In the genomic region with DNA sequence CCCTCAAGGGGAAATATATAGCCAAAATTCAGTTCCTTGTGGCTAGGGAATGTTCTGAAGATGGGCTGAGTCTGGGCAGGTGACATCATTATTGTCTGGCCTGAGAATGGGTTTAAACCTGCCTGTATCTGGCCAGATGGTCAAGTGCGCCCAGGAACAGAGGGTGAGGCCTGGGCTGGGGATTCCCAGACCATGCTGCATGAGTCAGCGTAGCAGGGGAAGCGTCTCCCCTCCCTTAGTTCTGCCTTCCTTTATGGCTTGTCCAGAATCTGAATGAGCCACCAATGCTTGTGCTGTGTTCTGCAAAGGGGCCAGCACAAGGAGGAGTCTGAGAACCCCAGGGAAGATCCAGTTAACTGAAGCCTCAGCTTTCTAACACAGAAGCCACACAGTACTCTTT, we compare ENCODE assay signal across 35 mouse cellular contexts. TPM values are rescaled to one million over a fixed set of nuclear protein-coding genes. Genes with fewer than 3 reads are reported as not detected.
DNase-seq lines count a peak whose midpoint lies in the region; ATAC-seq and TF ChIP-seq lines count a peak whose summit lies in the region.
"Had no signal": no experiment of that assay in that cellular context is flagged by ENCODE, and none has a peak within 500 bp of the region (broad histone marks: within the 10 kb centered on the region; RNA-seq: fewer than 3 reads in every experiment).

No protein-coding gene starts in this region.

- TF ChIP-seq POLR2A in ES-Bruce4 (IDR thresholded peaks at IDR 0.05; ENCODE audit: insufficient read depth, low read length): no peak

- TF ChIP-seq EP300 in ES-Bruce4 (IDR thresholded peaks at IDR 0.05; ENCODE audit: insufficient read depth, low read depth, low read length): no peak

- 0 out of 2 replicates have a peak overlapping the region, but pooled peaks have one; percentile 2 for H3K27ac ChIP-seq in ES-Bruce4 (ENCODE audit: insufficient read depth, low read length)
- H3K27ac ChIP-seq: embryonic facial prominence, embryonic 13.5 days; forebrain, embryonic 10.5 days; forebrain, embryonic 15.5 days; heart, adult 2 months; hindbrain, embryonic 13.5 days; liver, embryonic 13.5 days; neural tube, embryonic 13.5 days had no signal

- H3K4me1 ChIP-seq in ES-Bruce4 (ENCODE audit: control insufficient read depth, insufficient read depth, low read length): no peaks in the 10 kb centered on the region
- H3K4me1 ChIP-seq: embryonic facial prominence, embryonic 13.5 days; forebrain, embryonic 10.5 days; forebrain, embryonic 15.5 days; heart, embryonic 12.5 days; hindbrain, embryonic 13.5 days; liver, embryonic 13.5 days; neural tube, embryonic 13.5 days had no signal

- peak; percentile 19 for DNase-seq in urinary bladder, postnatal 14 days (ENCODE audit: low spot score)
- no peak for DNase-seq in urinary bladder, postnatal 10 days (ENCODE audit: low spot score)
- peak; percentile 39 for DNase-seq in R1 (ENCODE audit: low read depth, low spot score)
- no peak for DNase-seq in right cerebral cortex, postnatal 14 days
- no peak for DNase-seq in adrenal gland, adult 18-20 months (ENCODE audit: low spot score in 2 of 2)
- DNase-seq: adrenal gland, adult 8-10 months; cerebellum, adult 9-10 months; gastrocnemius, postnatal 36 days; heart, adult 2 months; heart, postnatal 4 days; kidney, adult 8-10 months; kidney, postnatal 10 days; layer of hippocampus, postnatal 36 days; left cerebral cortex, postnatal 4 days; liver, embryonic 13.5 days; lung, adult 2 months; lung, postnatal 10 days; thymus, postnatal 4 days had no signal

- no peak overlapping the region for H3K9ac ChIP-seq in ES-Bruce4 (ENCODE audit: low read depth, poor library complexity, severe bottlenecking)
- H3K9ac ChIP-seq: embryonic facial prominence, embryonic 13.5 days; forebrain, embryonic 15.5 days; heart, embryonic 12.5 days; hindbrain, embryonic 13.5 days; liver, embryonic 13.5 days; neural tube, embryonic 13.5 days had no signal

- no peak for ATAC-seq in monocyte, adult 5-6 weeks (replicated peaks; ENCODE audit: insufficient number of reproducible peaks, low FRiP score, low TSS enrichment, poor library complexity, severe bottlenecking)
- ATAC-seq: activated CD4-positive, CD25-positive, alpha-beta regulatory T cell, adult 4 months; forebrain, embryonic 15.5 days; intestine, embryonic 16.5 days; midbrain, embryonic 16.5 days had no signal

- TF ChIP-seq CTCF in ES-Bruce4 (IDR thresholded peaks at IDR 0.05; ENCODE audit: low read depth, low read length): no peak

- no peaks in the 10 kb centered on the region for H3K36me3 ChIP-seq in ES-Bruce4 (ENCODE audit: control insufficient read depth, insufficient read depth, low read length, poor library complexity, severe bottlenecking)
- H3K36me3 ChIP-seq: embryonic facial prominence, embryonic 13.5 days; forebrain, embryonic 10.5 days; forebrain, embryonic 15.5 days; heart, embryonic 12.5 days; hindbrain, embryonic 13.5 days; liver, embryonic 13.5 days; neural tube, embryonic 13.5 days had no signal

- no peaks in the 10 kb centered on the region for H3K27me3 ChIP-seq in ES-Bruce4 (ENCODE audit: control insufficient read depth, insufficient read depth, low read length, poor library complexity, severe bottlenecking)
- H3K27me3 ChIP-seq: embryonic facial prominence, embryonic 13.5 days; forebrain, embryonic 15.5 days; neural tube, embryonic 13.5 days had no signal

- no peak overlapping the region for H3K4me3 ChIP-seq in ES-Bruce4 (ENCODE audit: low read depth, low read length)
- H3K4me3 ChIP-seq: embryonic facial prominence, embryonic 13.5 days; forebrain, embryonic 10.5 days; forebrain, embryonic 15.5 days; heart, adult 2 months; heart, embryonic 12.5 days; hindbrain, embryonic 13.5 days; liver, embryonic 13.5 days; neural tube, embryonic 13.5 days had no signal

- no peaks in the 10 kb centered on the region for H3K9me3 ChIP-seq in ES-Bruce4 (replicated peaks; ENCODE audit: control insufficient read depth, insufficient read depth, low read length, poor library complexity, severe bottlenecking)
- H3K9me3 ChIP-seq: embryonic facial prominence, embryonic 13.5 days; forebrain, embryonic 10.5 days; forebrain, embryonic 15.5 days; heart, embryonic 12.5 days; hindbrain, embryonic 13.5 days; liver, embryonic 13.5 days; neural tube, embryonic 13.5 days had no signal

RNA-seq across cellular contexts. Expression of a gene that starts 18.3 kb away (rescaled TPM):
- 6.5 and 9.1 TPM in 2 replicates for polyA plus RNA-seq in ES-Bruce4 (2011; ENCODE audit: insufficient read depth, insufficient read length, low read depth, missing spikeins)
- 0.38 to 0.58 TPM in 2 of 3 replicates, not detected in the other for total RNA-seq in monocyte, adult 5-6 weeks (2017)
- 10 to 100 TPM; 27.4 to 32.0 TPM for total RNA-seq in adrenal gland, adult 18-20 months (2021)

RNA-seq across cellular contexts. Expression of a gene that starts 25.2 kb away (rescaled TPM):
- not detected in 2 replicates for polyA plus RNA-seq in ES-Bruce4 (2011; ENCODE audit: insufficient read depth, insufficient read length, low read depth, missing spikeins)
- not detected in 3 replicates for total RNA-seq in monocyte, adult 5-6 weeks (2017)
- not detected for total RNA-seq in adrenal gland, adult 18-20 months (2021)
- total RNA-seq: adrenal gland, adult 8-10 months; gastrocnemius, postnatal 36 days; heart, adult 2 months; heart, postnatal 4 days; layer of hippocampus, postnatal 36 days; left cerebral cortex, postnatal 4 days had no signal
- polyA plus RNA-seq: activated CD4-positive, CD25-positive, alpha-beta regulatory T cell, adult 4 months; embryonic facial prominence, embryonic 13.5 days; forebrain, embryonic 10.5 days; forebrain, embryonic 15.5 days; heart, embryonic 12.5 days; heart, postnatal 0 days; hindbrain, embryonic 13.5 days; liver, embryonic 13.5 days; midbrain, embryonic 11.5 days; midbrain, embryonic 16.5 days; neural tube, embryonic 13.5 days had no signal

RNA-seq across cellular contexts. Expression of a gene that starts 50.4 kb away (rescaled TPM):
- 2.0 and 3.1 TPM in 2 replicates for polyA plus RNA-seq in ES-Bruce4 (2011; ENCODE audit: insufficient read depth, insufficient read length, low read depth, missing spikeins)
- total RNA-seq in monocyte, adult 5-6 weeks (2017): 0.78 TPM in 1 of 3 replicates, not detected in the others
- total RNA-seq in adrenal gland, adult 18-20 months (2021): 1 to 10 TPM; 5.3 to 6.4 TPM
- polyA plus RNA-seq: heart, postnatal 0 days had no signal

RNA-seq across cellular contexts. Expression of a gene that starts 51.7 kb away (rescaled TPM):
- polyA plus RNA-seq in ES-Bruce4 (2011; ENCODE audit: insufficient read depth, insufficient read length, low read depth, missing spikeins): not detected in 2 replicates
- not detected in 3 replicates for total RNA-seq in monocyte, adult 5-6 weeks (2017)
- total RNA-seq in adrenal gland, adult 18-20 months (2021): 1 to 10 TPM; 1.6 to 4.5 TPM
- polyA plus RNA-seq: activated CD4-positive, CD25-positive, alpha-beta regulatory T cell, adult 4 months had no signal

RNA-seq across cellular contexts. Expression of a gene that starts 56.1 kb away (rescaled TPM):
- polyA plus RNA-seq in ES-Bruce4 (2011; ENCODE audit: insufficient read depth, insufficient read length, low read depth, missing spikeins): not detected in 2 replicates
- not detected in 3 replicates for total RNA-seq in monocyte, adult 5-6 weeks (2017)
- not detected for total RNA-seq in adrenal gland, adult 18-20 months (2021)
- total RNA-seq: adrenal gland, adult 8-10 months; adrenal gland, postnatal 4 days; gastrocnemius, postnatal 36 days; heart, adult 2 months; heart, postnatal 4 days had no signal
- polyA plus RNA-seq: activated CD4-positive, CD25-positive, alpha-beta regulatory T cell, adult 4 months; embryonic facial prominence, embryonic 13.5 days; forebrain, embryonic 10.5 days; forebrain, embryonic 15.5 days; heart, adult 2 months; heart, embryonic 12.5 days; heart, postnatal 0 days; intestine, embryonic 16.5 days; large intestine, adult 2 months; limb, embryonic 14.5 days; midbrain, embryonic 11.5 days; testis, adult 2 months had no signal

Comparison
In these comparisons a context has a peak if more than half of its experiments do, and no peak if none do; other contexts are left out.
1. DNase-seq: peak in urinary bladder, postnatal 14 days (single experiment) and R1 (single experiment); none in urinary bladder, postnatal 10 days (single experiment), right cerebral cortex, postnatal 14 days (single experiment) and adrenal gland, adult 18-20 months (0 of 2).
2. RNA of a gene that starts 18.3 kb away (total RNA-seq): 27.4 to 32.0 TPM in adrenal gland, adult 18-20 months; 0.38 to 0.58 TPM in monocyte, adult 5-6 weeks; every median in the first group is over 10 times any median in the second.